Mouse (Mus musculus) embryonic fibroblast, embryonic 13.5 days (primary cell): ENCODE results near the gene Palld.

ENCODE experiments used
- CTCF ChIP-seq: IDR thresholded peaks from 2 replicates; pipeline ENCODE4 v1.5.1; 2011; ENCODE audit warnings: mild to moderate bottlenecking, control low read depth, low read length, moderate library complexity, borderline replicate concordance; ENCODE audit not compliant: insufficient read depth
- POLR2A ChIP-seq: IDR thresholded peaks from 2 replicates; pipeline ENCODE4 v1.6.1; 2011; ENCODE audit warnings: low read depth, mild to moderate bottlenecking, control low read depth, low read length, moderate library complexity

DNA sequence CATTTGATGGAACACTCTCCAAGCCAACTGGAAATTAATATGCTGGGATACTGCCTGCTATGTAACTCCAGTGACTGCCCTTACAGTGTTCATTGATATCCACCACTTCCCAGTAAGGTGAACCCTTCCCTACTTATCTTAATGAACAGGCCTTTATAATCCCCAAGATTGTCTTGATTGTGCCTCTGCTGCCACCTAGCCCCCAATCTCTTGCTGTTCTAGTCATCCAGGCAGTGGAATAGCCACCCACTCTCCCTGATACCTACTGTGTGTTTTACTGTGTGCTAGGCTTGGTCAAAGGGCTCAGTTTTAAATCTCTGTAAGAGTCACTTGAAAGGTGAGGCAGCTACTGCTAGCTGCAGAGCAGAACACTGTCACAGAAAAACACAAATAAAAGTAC, 216.2 kb downstream of the Palld start:
- no peak for TF ChIP-seq POLR2A
- peak; percentile 41; the same call in 1 of the 2 replicates for TF ChIP-seq CTCF
